Mouse (Mus musculus) MEL (cell line): Measurements from ENCODE around the gene Ier3. TPM values are rescaled to one million over a fixed set of nuclear protein-coding genes. Genes with fewer than 3 reads are reported as not detected.
A peak's percentile ranks its signal among the peaks of the same experiment; 100 is the strongest.

Experiments
- DNase-seq: peaks from one replicate; pipeline ENCODE4 v3.0.0; 2011; ENCODE audit warnings: low read depth, low spot score
- H3K27ac ChIP-seq: 2 replicates; pipeline ENCODE4 v1.5.1; 2012; ENCODE audit warnings: low read depth, mild to moderate bottlenecking, control low read depth, low read length, moderate library complexity; ENCODE audit not compliant: control insufficient read depth
- H3K27me3 ChIP-seq, 2 experiments: fragments of 150-350 bp in 1 of 2; sonication (generic) in 1 of 2; 2 replicates each; pipeline ENCODE4 v1.6.1; 2012; ENCODE audit warnings: low read length in 2 of 2, mild to moderate bottlenecking in 2 of 2, improper control_type of control experiment in 1 of 2, moderate library complexity in 1 of 2; ENCODE audit not compliant: insufficient read depth in 2 of 2, control insufficient read depth in 1 of 2
- H3K36me3 ChIP-seq, 2 experiments: 2 replicates each; pipeline ENCODE4 v1.6.1; 2012 to 2014; ENCODE audit warnings: low read length in 2 of 2, improper control_type of control experiment in 1 of 2, inconsistent platforms in 1 of 2, mild to moderate bottlenecking in 1 of 2; ENCODE audit not compliant: insufficient read depth in 2 of 2, control insufficient read depth in 1 of 2
- H3K4me1 ChIP-seq, 2 experiments: fragments of 150-350 bp in 1 of 2; sonication (generic) in 1 of 2; 2 replicates each; pipeline ENCODE4 v1.6.1; 2012; ENCODE audit warnings: low read length in 2 of 2, improper control_type of control experiment in 1 of 2, mild to moderate bottlenecking in 1 of 2; ENCODE audit not compliant: insufficient read depth in 2 of 2, control insufficient read depth in 1 of 2
- H3K4me3 ChIP-seq, 2 experiments: fragments of 150-350 bp in 1 of 2; sonication (generic) in 1 of 2; 2 replicates each; pipeline ENCODE4 v1.5.1; 2012; ENCODE audit warnings: low read depth in 2 of 2, low read length in 2 of 2, mild to moderate bottlenecking in 2 of 2, moderate library complexity in 2 of 2, control low read depth in 1 of 2, improper control_type of control experiment in 1 of 2; ENCODE audit not compliant: control insufficient read depth in 1 of 2, insufficient read depth in 1 of 2
- H3K79me2 ChIP-seq: 2 replicates; pipeline ENCODE4 v1.6.1; 2012; ENCODE audit warnings: mild to moderate bottlenecking, low read length, moderate library complexity; ENCODE audit not compliant: control insufficient read depth, poor library complexity, insufficient read depth
- H3K9ac ChIP-seq: 2 replicates; pipeline ENCODE4 v1.6.1; 2012; ENCODE audit warnings: low read depth, mild to moderate bottlenecking, control low read depth, low read length, moderate library complexity; ENCODE audit not compliant: control insufficient read depth, poor library complexity, severe bottlenecking
- H3K9me3 ChIP-seq: fragments of 150-350 bp; sonication (generic); replicated peaks from 2 replicates; pipeline ENCODE4 v1.6.1; 2012; ENCODE audit warnings: mild to moderate bottlenecking, low read length, improper control_type of control experiment, moderate library complexity; ENCODE audit not compliant: insufficient read depth
- CHD2 ChIP-seq: IDR thresholded peaks from 2 replicates; pipeline ENCODE4 v1.6.1; 2011; ENCODE audit warnings: low read length, improper control_type of control experiment
- HCFC1 ChIP-seq: IDR thresholded peaks from 2 replicates; pipeline ENCODE4 v1.6.1; 2012; ENCODE audit warnings: low read depth, mild to moderate bottlenecking, inconsistent platforms, low read length, improper control_type of control experiment, moderate library complexity
- KAT2A ChIP-seq: conservative IDR thresholded peaks from 2 replicates; pipeline ENCODE4 v1.6.1; 2012; ENCODE audit warnings: low read depth, low read length, improper control_type of control experiment, inconsistent platforms
- MAX ChIP-seq: IDR thresholded peaks from 2 replicates; pipeline ENCODE4 v1.6.1; 2011; ENCODE audit warnings: low read length, improper control_type of control experiment
- MXI1 ChIP-seq: IDR thresholded peaks from 2 replicates; pipeline ENCODE4 v1.6.1; 2011; ENCODE audit warnings: mild to moderate bottlenecking, low read depth, low read length, improper control_type of control experiment
- POLR2AphosphoS2 ChIP-seq: IDR thresholded peaks from 2 replicates; pipeline ENCODE4 v1.6.1; 2011; ENCODE audit warnings: low read length, improper control_type of control experiment
- POLR2AphosphoS5 ChIP-seq: IDR thresholded peaks from 2 replicates; pipeline ENCODE4 v1.6.1; 2012; ENCODE audit warnings: low read depth, borderline replicate concordance, mild to moderate bottlenecking, inconsistent platforms, low read length, moderate library complexity, mixed read lengths
- TAL1 ChIP-seq: IDR thresholded peaks from 2 replicates; pipeline ENCODE4 v1.6.1; 2012; ENCODE audit warnings: mild to moderate bottlenecking, inconsistent platforms, low read length, moderate library complexity, mixed read lengths
- UBTF ChIP-seq: IDR thresholded peaks from 2 replicates; pipeline ENCODE4 v1.6.1; 2012; ENCODE audit warnings: low read depth, mild to moderate bottlenecking, inconsistent platforms, low read length, improper control_type of control experiment, moderate library complexity, borderline replicate concordance; ENCODE audit not compliant: insufficient read depth
- ZNF384 ChIP-seq: IDR thresholded peaks from 2 replicates; pipeline ENCODE4 v1.6.1; 2012; ENCODE audit warnings: low read depth, mild to moderate bottlenecking, inconsistent platforms, low read length, improper control_type of control experiment
- polyA plus RNA-seq, 2 experiments: library from polyadenylated mRNA; stranded (reverse) in 1 of 2; unstranded in 1 of 2; fragments of >175 nt in 1 of 2; fragments of >200 nt in 1 of 2; gene quantifications; 2 replicates each; pipeline versions ENCODE4 v1.2.1 to v1.2.4; 2012; ENCODE audit warnings: low replicate concordance in 2 of 2, low read depth in 1 of 2; ENCODE audit not compliant: insufficient read length in 2 of 2, insufficient read depth in 1 of 2, missing spikeins in 1 of 2
- total RNA-seq: library from RNA; depleted of rRNA; stranded (reverse); fragments of 300-350 nt; gene quantifications from 2 replicates; pipeline ENCODE4 v1.2.3, GENCODE M21; 2012

Gene Ier3
- total and polyA plus RNA-seq, 3 experiments, result 5.5 to 12.2 TPM; not detected in 1

DNA sequence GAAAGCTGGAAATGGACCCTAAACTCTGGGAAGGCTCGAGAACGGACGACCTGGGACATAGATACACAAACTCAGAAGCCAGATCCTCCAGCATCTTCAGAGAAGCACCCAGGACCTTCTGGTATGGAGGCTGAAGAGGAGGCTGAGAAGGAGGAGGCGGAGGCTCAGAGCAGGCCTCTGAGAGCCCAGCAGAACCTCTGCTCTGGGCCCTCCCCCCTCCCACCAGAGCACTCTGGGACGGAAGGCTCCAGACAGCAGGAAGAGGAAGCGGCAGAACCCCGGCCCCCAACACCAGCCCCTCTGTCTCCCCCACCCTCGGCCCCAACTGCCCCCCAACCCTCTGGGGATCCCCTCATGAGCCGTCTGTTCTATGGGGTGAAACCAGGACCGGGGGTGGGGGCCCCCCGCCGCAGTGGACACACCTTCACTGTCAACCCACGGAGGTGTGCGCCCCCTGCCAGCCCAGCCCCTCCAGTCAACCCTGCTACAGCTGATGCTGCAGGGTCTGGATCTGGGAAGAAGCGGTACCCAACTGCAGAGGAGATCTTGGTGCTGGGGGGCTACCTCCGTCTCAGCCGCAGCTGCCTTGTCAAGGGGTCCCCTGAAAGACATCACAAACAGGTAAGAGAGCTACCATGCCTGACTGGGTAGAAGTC is 46.8 kb downstream of the Ier3 start (continued):
- TF ChIP-seq TAL1 (no peak), UBTF (no peak), POLR2AphosphoS5 (no peak)

DNA sequence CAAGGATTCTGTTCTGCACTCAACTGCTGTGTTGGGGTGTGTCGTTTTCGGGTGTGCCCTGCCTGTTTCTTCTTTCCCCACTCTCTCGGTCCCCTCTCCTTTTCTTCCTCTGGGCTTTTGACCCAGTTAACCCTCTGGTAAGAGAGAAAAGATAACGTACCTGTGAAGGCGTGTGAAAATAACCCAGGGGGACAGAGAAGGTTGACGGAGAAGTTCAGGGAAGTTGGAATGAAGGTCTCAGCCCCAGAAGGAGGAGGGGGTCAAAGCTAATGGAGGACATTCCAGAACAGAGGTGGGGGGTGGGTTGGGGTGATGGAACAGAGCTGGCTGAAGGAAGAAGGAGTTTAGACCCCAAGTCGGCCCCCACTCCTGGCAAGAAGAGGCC is 47.5 kb downstream of the Ier3 start:
- Histone ChIP-seq H3K4me3 (peak overlapping the region; percentile 63 to 70), H3K9me3 (no peaks in the 10 kb centered on the region), H3K27me3 (no peaks in the 10 kb centered on the region), H3K4me1 (peaks cover 2 to 14% of the 10 kb centered on the region in 2 experiments; a peak in 3 of 4 replicates), H3K79me2 (peaks cover 18% of the 10 kb centered on the region), H3K36me3 (peaks cover 0 to 10% of the 10 kb centered on the region in 2 experiments; a peak in 2 of 4 replicates), H3K27ac (peak overlapping the region; percentile 72), H3K9ac (peak overlapping the region; percentile 74)
- TF ChIP-seq ZNF384, result no peak
- TF ChIP-seq MXI1, result peak; percentile 24; the same call in 1 of the 2 replicates
- no peak for TF ChIP-seq HCFC1
- DNase-seq, result peak; percentile 34

- peaks cover 18% of the 10 kb centered on the region for H3K79me2 ChIP-seq
- no peaks in the 10 kb centered on the region for H3K27me3 ChIP-seq
- H3K4me3 ChIP-seq, result peak overlapping the region; percentile 63 to 70
- peak overlapping the region; percentile 88 for H3K27ac ChIP-seq
- peaks cover 2 to 19% of the 10 kb centered on the region in 2 experiments; a peak in 3 of 4 replicates for H3K4me1 ChIP-seq
- H3K9ac ChIP-seq, result peak overlapping the region; percentile 74
- peak; percentile 56 for DNase-seq
- TF ChIP-seq CHD2, result peak; percentile 38
- TF ChIP-seq KAT2A, result no peak
- 0 out of 2 replicates have a peak, but pooled peaks have one; percentile 7 for TF ChIP-seq POLR2AphosphoS2
- 0 out of 2 replicates have a peak, but pooled peaks have one; percentile 1 for TF ChIP-seq MAX
- H3K36me3 ChIP-seq, result peaks cover 0 to 14% of the 10 kb centered on the region in 2 experiments; a peak in 2 of 4 replicates
- H3K9me3 ChIP-seq, result no peaks in the 10 kb centered on the region
Measured at GRCm38 (mm10) chr17:35869346-35870067, 48.0 kb downstream of the Ier3 start.
